Comparison of ENCODE assay signal across 8 mouse cellular contexts in the genomic region with DNA sequence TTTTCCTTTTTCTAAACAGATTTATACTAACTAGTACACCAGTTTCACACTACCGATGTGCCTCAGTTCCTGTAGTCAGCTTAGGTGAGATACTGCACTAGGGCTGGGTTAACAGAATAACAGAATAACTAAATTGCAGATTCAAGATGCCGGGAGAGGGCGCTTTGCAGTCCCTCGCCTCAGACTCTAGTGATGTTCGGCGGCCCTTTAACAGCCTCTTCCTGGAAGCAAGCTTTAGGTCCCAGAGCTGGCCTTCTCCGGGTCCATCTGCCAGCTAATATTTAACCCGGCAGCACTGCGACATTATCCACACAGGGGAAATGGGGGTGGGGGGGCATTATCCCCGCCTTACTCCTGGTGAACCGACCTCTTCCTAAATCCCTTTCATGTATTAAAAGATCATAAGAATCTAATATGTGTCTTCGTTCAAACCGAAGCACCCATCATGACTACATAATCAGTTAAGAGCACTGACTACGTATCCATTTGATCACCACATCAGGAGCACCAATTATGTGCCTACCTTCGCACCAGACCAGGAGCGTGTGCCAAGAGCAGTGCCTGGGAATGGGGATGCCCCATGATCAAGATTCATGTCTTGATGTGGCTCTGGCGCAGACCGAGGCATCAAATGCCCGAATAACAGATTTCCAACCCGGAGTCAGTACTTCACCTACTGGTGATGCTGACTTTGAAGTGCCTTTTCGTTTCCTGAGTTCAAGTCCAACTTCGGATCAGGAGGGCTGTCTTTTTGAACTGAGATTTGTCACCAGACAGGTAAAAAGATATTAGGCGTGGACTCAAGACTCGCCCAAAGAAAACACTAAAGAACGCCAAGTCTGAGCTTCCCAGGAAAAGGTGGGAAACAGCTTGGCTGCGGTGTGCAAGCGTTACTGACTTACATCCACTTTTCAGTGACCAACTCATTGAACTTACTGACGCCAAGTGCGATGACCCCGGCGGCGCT. TPM values are rescaled to one million over a fixed set of nuclear protein-coding genes. Genes with fewer than 3 reads are reported as not detected.
DNase-seq lines count a peak whose midpoint lies in the region; ATAC-seq and TF ChIP-seq lines count a peak whose summit lies in the region.

No protein-coding gene starts in this region.

- WGBS in forebrain, embryonic 16.5 days = 12% methylated on average over 32 of the region's 32 CpGs
- WGBS in intestine, embryonic 14.5 days = 12% methylated on average over 32 of the region's 32 CpGs
- 17% methylated on average over 32 of the region's 32 CpGs for WGBS in liver, adult 2 months

- H3ac ChIP-seq in myocyte (ENCODE audit: control insufficient read depth, insufficient read length) = peak overlapping the region; percentile 70

- H3K4me1 ChIP-seq in testis, adult 2 months (ENCODE audit: control insufficient read depth, insufficient read depth, low read length) = peaks cover 12% of the 10 kb centered on the region
- peaks cover 46% of the 10 kb centered on the region for H3K4me1 ChIP-seq in forebrain, embryonic 16.5 days (replicated peaks; ENCODE audit: control insufficient read depth, insufficient read depth, low read length)
- peaks cover 41% of the 10 kb centered on the region for H3K4me1 ChIP-seq in intestine, embryonic 14.5 days (replicated peaks; ENCODE audit: control insufficient read depth, insufficient read depth, low read length)
- H3K4me1 ChIP-seq in liver, adult 2 months (ENCODE audit: control insufficient read depth, insufficient read depth, low read length) = peaks cover 5% of the 10 kb centered on the region

- no peaks in the 10 kb centered on the region for H3K79me2 ChIP-seq in liver, adult 2 months (ENCODE audit: control insufficient read depth, insufficient read depth, low read length)
- peaks cover 41% of the 10 kb centered on the region for H3K79me2 ChIP-seq in myocyte (ENCODE audit: control insufficient read depth, insufficient read depth)

- H3K27me3 ChIP-seq in testis, adult 2 months (ENCODE audit: control insufficient read depth, insufficient read depth, low read length) = no peaks in the 10 kb centered on the region
- no peaks in the 10 kb centered on the region for H3K27me3 ChIP-seq in forebrain, embryonic 16.5 days (replicated peaks; ENCODE audit: control insufficient read depth, insufficient read depth, low read length)
- H3K27me3 ChIP-seq in intestine, embryonic 14.5 days (replicated peaks; ENCODE audit: control insufficient read depth, insufficient read depth, low read length) = no peaks in the 10 kb centered on the region
- H3K27me3 ChIP-seq in liver, adult 2 months (ENCODE audit: control insufficient read depth, insufficient read depth, low read length) = 0 out of 2 replicates have a peak, but pooled peaks cover 5% of the 10 kb centered on the region
- no peaks in the 10 kb centered on the region for H3K27me3 ChIP-seq in myocyte (ENCODE audit: control insufficient read depth, insufficient read depth, insufficient read length)

- no peak for TF ChIP-seq CTCF in testis, adult 2 months (IDR thresholded peaks at IDR 0.05; ENCODE audit: control insufficient read depth, insufficient read depth, insufficient replicate concordance, low read depth, low read length)
- TF ChIP-seq CTCF in liver, adult 2 months (IDR thresholded peaks at IDR 0.05; ENCODE audit: low read depth, low read length) = peak; percentile 63

- no peak for TF ChIP-seq POLR2A in testis, adult 2 months (IDR thresholded peaks at IDR 0.05; ENCODE audit: control insufficient read depth, low read depth, low read length)
- TF ChIP-seq POLR2A in liver, adult 2 months (IDR thresholded peaks at IDR 0.05; ENCODE audit: extremely low read depth, insufficient read depth, low read length) = no peak
- no peak for TF ChIP-seq POLR2A in myocyte (IDR thresholded peaks at IDR 0.05; ENCODE audit: insufficient read length, low read depth)

- peak overlapping the region; percentile 7 for H3K27ac ChIP-seq in testis, adult 2 months (ENCODE audit: control insufficient read depth, insufficient read depth, low read depth, low read length)
- peak overlapping the region; percentile 91 for H3K27ac ChIP-seq in forebrain, embryonic 16.5 days (ENCODE audit: low read length)
- peak overlapping the region; percentile 93 for H3K27ac ChIP-seq in intestine, embryonic 14.5 days (ENCODE audit: low read depth)
- H3K27ac ChIP-seq in liver, adult 2 months (replicated peaks; ENCODE audit: insufficient read depth, low read depth, low read length) = peak overlapping the region; percentile 38

- no peak for DNase-seq in testis, postnatal 14 days (ENCODE audit: low spot score)
- DNase-seq in cerebellum, adult 11-12 months = peak; percentile 67
- DNase-seq in intestine, embryonic 14.5 days (ENCODE audit: low spot score) = peak; percentile 77
- peak; percentile 24 for DNase-seq in liver, adult 2 months (ENCODE audit: extremely low read depth, low read depth, low spot score)
- DNase-seq in c-Kit-positive CD71-positive TER-119-positive erythroid progenitor cells, embryonic 14.5 days (ENCODE audit: low spot score) = no peak

- H3K4me3 ChIP-seq in testis, adult 2 months (ENCODE audit: control insufficient read depth, low read depth, low read length) = peak overlapping the region; percentile 83
- H3K4me3 ChIP-seq in forebrain, embryonic 16.5 days (replicated peaks; ENCODE audit: low read length) = peak overlapping the region; percentile 57
- peak overlapping the region; percentile 87 for H3K4me3 ChIP-seq in intestine, embryonic 14.5 days (ENCODE audit: low read depth, low read length)
- H3K4me3 ChIP-seq in liver, adult 2 months (ENCODE audit: insufficient read depth, low read depth, low read length) = peak overlapping the region; percentile 61; the same call in 1 of the 2 replicates
- peak overlapping the region; percentile 87 for H3K4me3 ChIP-seq in myocyte

- H3K9me3 ChIP-seq in forebrain, embryonic 16.5 days (ENCODE audit: control insufficient read depth, low read length) = no peaks in the 10 kb centered on the region
- H3K9me3 ChIP-seq in intestine, embryonic 14.5 days (ENCODE audit: control insufficient read depth, low read length) = no peaks in the 10 kb centered on the region

- peak overlapping the region; percentile 91 for H3K4me2 ChIP-seq in forebrain, embryonic 16.5 days (ENCODE audit: low read length)
- peak overlapping the region; percentile 78 for H3K4me2 ChIP-seq in intestine, embryonic 14.5 days (ENCODE audit: low read length)
- peak overlapping the region; percentile 92 for H3K4me2 ChIP-seq in myocyte (ENCODE audit: low read depth)

- H3K9ac ChIP-seq in forebrain, embryonic 16.5 days (replicated peaks; ENCODE audit: low read depth, low read length) = peak overlapping the region; percentile 83
- H3K9ac ChIP-seq in intestine, embryonic 14.5 days (ENCODE audit: low read length) = peak overlapping the region; percentile 90
- peak overlapping the region; percentile 58 for H3K9ac ChIP-seq in liver, adult 2 months (ENCODE audit: low read depth, low read length)

- ATAC-seq in forebrain, embryonic 16.5 days = peak; percentile 9; the same call in 1 of the 2 replicates
- ATAC-seq in intestine, embryonic 14.5 days (replicated peaks; ENCODE audit: low FRiP score, low TSS enrichment, low read depth) = no peak

- H3K36me3 ChIP-seq in testis, adult 2 months (ENCODE audit: control insufficient read depth, insufficient read depth, low read length) = no peaks in the 10 kb centered on the region
- no peaks in the 10 kb centered on the region; the same call in 1 of the 2 replicates for H3K36me3 ChIP-seq in forebrain, embryonic 16.5 days (ENCODE audit: control insufficient read depth, insufficient read depth)
- peaks cover 10% of the 10 kb centered on the region for H3K36me3 ChIP-seq in intestine, embryonic 14.5 days (ENCODE audit: control insufficient read depth, insufficient read depth, low read length)
- H3K36me3 ChIP-seq in liver, adult 2 months (ENCODE audit: control insufficient read depth, insufficient read depth, low read length) = no peaks in the 10 kb centered on the region
- no peaks in the 10 kb centered on the region for H3K36me3 ChIP-seq in myocyte (ENCODE audit: control insufficient read depth, insufficient read depth)

RNA-seq across cellular contexts. Expression of a gene that starts 1.3 kb away (rescaled TPM):
- polyA plus RNA-seq in testis, adult 2 months (2012; rRNA removed) = 3.7 and 4.2 TPM in 2 replicates
- 10.8 and 12.1 TPM in 2 replicates for polyA plus RNA-seq in forebrain, embryonic 16.5 days (2015; fragmentation: Nextera tagmentation; extraction: Ambion mirVana)
- polyA plus RNA-seq in intestine, embryonic 14.5 days (2014; fragmentation: Nextera tagmentation; extraction: Ambion mirVana) = 29.0 and 31.0 TPM in 2 replicates
- total RNA-seq in liver, adult 2 months (2014; rRNA removed) = 0.47 and 0.55 TPM in 2 replicates
- polyA plus RNA-seq in liver, adult 2 months (2012; rRNA removed) = 1.7 and 2.5 TPM in 2 replicates
- polyA plus RNA-seq in myocyte (2012; fragmentation: generic; extraction: Trizol) = 29.6 TPM

RNA-seq across cellular contexts. Expression of a gene that starts 31.6 kb away (rescaled TPM):
- 104 and 114 TPM in 2 replicates for polyA plus RNA-seq in testis, adult 2 months (2012; rRNA removed)
- polyA plus RNA-seq in forebrain, embryonic 16.5 days (2015; fragmentation: Nextera tagmentation; extraction: Ambion mirVana) = 132 and 157 TPM in 2 replicates
- polyA plus RNA-seq in intestine, embryonic 14.5 days (2014; fragmentation: Nextera tagmentation; extraction: Ambion mirVana) = 80.5 and 85.9 TPM in 2 replicates
- total RNA-seq in liver, adult 2 months (2014; rRNA removed) = 36.8 and 41.7 TPM in 2 replicates
- 10.8 and 13.5 TPM in 2 replicates for polyA plus RNA-seq in liver, adult 2 months (2012; rRNA removed)
- polyA plus RNA-seq in myocyte (2012; fragmentation: generic; extraction: Trizol) = 98.6 TPM

RNA-seq across cellular contexts. Expression of a gene that starts 33.5 kb away (rescaled TPM):
- polyA plus RNA-seq in testis, adult 2 months (2012; rRNA removed) = 1.9 TPM in 2 replicates
- 13.2 and 14.9 TPM in 2 replicates for polyA plus RNA-seq in forebrain, embryonic 16.5 days (2015; fragmentation: Nextera tagmentation; extraction: Ambion mirVana)
- polyA plus RNA-seq in intestine, embryonic 14.5 days (2014; fragmentation: Nextera tagmentation; extraction: Ambion mirVana) = 27.6 and 30.0 TPM in 2 replicates
- 3.2 and 3.8 TPM in 2 replicates for total RNA-seq in liver, adult 2 months (2014; rRNA removed)
- 2.5 and 2.8 TPM in 2 replicates for polyA plus RNA-seq in liver, adult 2 months (2012; rRNA removed)
- 4.0 TPM for polyA plus RNA-seq in myocyte (2012; fragmentation: generic; extraction: Trizol)

RNA-seq across cellular contexts. Expression of a gene that starts 46.5 kb away (rescaled TPM):
- 13.5 and 15.9 TPM in 2 replicates for polyA plus RNA-seq in testis, adult 2 months (2012; rRNA removed)
- 3.2 and 4.3 TPM in 2 replicates for polyA plus RNA-seq in forebrain, embryonic 16.5 days (2015; fragmentation: Nextera tagmentation; extraction: Ambion mirVana)
- 15.9 and 17.1 TPM in 2 replicates for polyA plus RNA-seq in intestine, embryonic 14.5 days (2014; fragmentation: Nextera tagmentation; extraction: Ambion mirVana)
- 4.0 and 5.1 TPM in 2 replicates for total RNA-seq in liver, adult 2 months (2014; rRNA removed)
- polyA plus RNA-seq in liver, adult 2 months (2012; rRNA removed) = 12.6 and 18.0 TPM in 2 replicates
- 34.7 TPM for polyA plus RNA-seq in myocyte (2012; fragmentation: generic; extraction: Trizol)

RNA-seq across cellular contexts. Expression of a gene that starts 46.6 kb away (rescaled TPM):
- polyA plus RNA-seq in testis, adult 2 months (2012; rRNA removed) = 26.7 and 28.0 TPM in 2 replicates
- 60.3 and 61.9 TPM in 2 replicates for polyA plus RNA-seq in forebrain, embryonic 16.5 days (2015; fragmentation: Nextera tagmentation; extraction: Ambion mirVana)
- 71.6 and 75.3 TPM in 2 replicates for polyA plus RNA-seq in intestine, embryonic 14.5 days (2014; fragmentation: Nextera tagmentation; extraction: Ambion mirVana)
- 76.3 and 81.0 TPM in 2 replicates for total RNA-seq in liver, adult 2 months (2014; rRNA removed)
- polyA plus RNA-seq in liver, adult 2 months (2012; rRNA removed) = 37.7 and 43.1 TPM in 2 replicates
- polyA plus RNA-seq in myocyte (2012; fragmentation: generic; extraction: Trizol) = 69.5 TPM

Comparison
In these comparisons a context has a peak if more than half of its experiments do, and no peak if none do; other contexts are left out.
1. H3K27ac ChIP-seq: peak in every context shown above with its lines; median percentile 93 in intestine, embryonic 14.5 days; 91 in forebrain, embryonic 16.5 days; 38 in liver, adult 2 months; 7 in testis, adult 2 months.
2. DNase-seq: peak in cerebellum, adult 11-12 months (single experiment), intestine, embryonic 14.5 days (single experiment) and liver, adult 2 months (single experiment); none in testis, postnatal 14 days (single experiment) and c-Kit-positive CD71-positive TER-119-positive erythroid progenitor cells, embryonic 14.5 days (single experiment).
3. Peak in every context shown above with its lines, with median percentiles within 50 percentile points of each other: H3K4me3 ChIP-seq, H3K4me2 ChIP-seq and H3K9ac ChIP-seq.